Mouse (Mus musculus) heart, adult 11 months (tissue): ENCODE measurements around the gene Smdt1.
A peak's percentile ranks its signal among the peaks of the same experiment; 100 is the strongest.
"Not testable (repeated sequence)": the region's sequence is repeated elsewhere in the genome, so short reads cannot be mapped to it uniquely, and the experiment has no call there.

Experiments
- DNase-seq: peaks from one replicate; pipeline ENCODE4 v3.0.0; 2022

The Smdt1 gene

GRCm38 (mm10) chr15:82372446-82372845 lies 33.7 kb downstream of the Smdt1 start:
- DNase-seq: peak; percentile 82

GRCm38 (mm10) chr15:82372991-82373390 lies 34.2 kb downstream of the Smdt1 start:
- DNase-seq: peak; percentile 89

GRCm38 (mm10) chr15:82374437-82374836 lies 35.7 kb downstream of the Smdt1 start:
- peak; percentile 90 for DNase-seq

GRCm38 (mm10) chr15:82375855-82376254 lies 37.1 kb downstream of the Smdt1 start:
- DNase-seq: peak; percentile 90

- DNase-seq: peak; percentile 99
These were observed 37.8 kb downstream of the Smdt1 start for GRCm38 (mm10) chr15:82376393-82377138.

GRCm38 (mm10) chr15:82377701-82378100 lies 38.9 kb downstream of the Smdt1 start:
- peak; percentile 91 for DNase-seq

GRCm38 (mm10) chr15:82378261-82379180 lies 39.8 kb downstream of the Smdt1 start:
- peak; percentile 94 for DNase-seq

- DNase-seq: no peak
These were observed 40.7 kb downstream of the Smdt1 start for GRCm38 (mm10) chr15:82379511-82379870.

GRCm38 (mm10) chr15:82379871-82380713 lies 41.3 kb downstream of the Smdt1 start, which contains the start of gene Cyp2d22:
Cyp2d22 (minus strand) TSS chr15:82380260.
- peak; percentile 98 for DNase-seq

GRCm38 (mm10) chr15:82380714-82381062 lies 41.9 kb downstream of the Smdt1 start:
- no peak for DNase-seq

GRCm38 (mm10) chr15:82382441-82382840 lies 43.7 kb downstream of the Smdt1 start:
- no peak for DNase-seq

GRCm38 (mm10) chr15:82385729-82386128 lies 47.0 kb downstream of the Smdt1 start:
- no peak for DNase-seq

- peak; percentile 51 for DNase-seq
These were observed 51.2 kb downstream of the Smdt1 start for GRCm38 (mm10) chr15:82389916-82390315.

GRCm38 (mm10) chr15:82393922-82394321 lies 55.2 kb downstream of the Smdt1 start, which contains the start of gene Cyp2d11:
Cyp2d11 (minus strand) TSS chr15:82394022.
- not testable (repeated sequence) for DNase-seq

- DNase-seq: peak; percentile 42
These were observed 57.2 kb downstream of the Smdt1 start for GRCm38 (mm10) chr15:82395955-82396354.
